12 mouse cellular contexts compared by ENCODE assay signal in the genomic region with DNA sequence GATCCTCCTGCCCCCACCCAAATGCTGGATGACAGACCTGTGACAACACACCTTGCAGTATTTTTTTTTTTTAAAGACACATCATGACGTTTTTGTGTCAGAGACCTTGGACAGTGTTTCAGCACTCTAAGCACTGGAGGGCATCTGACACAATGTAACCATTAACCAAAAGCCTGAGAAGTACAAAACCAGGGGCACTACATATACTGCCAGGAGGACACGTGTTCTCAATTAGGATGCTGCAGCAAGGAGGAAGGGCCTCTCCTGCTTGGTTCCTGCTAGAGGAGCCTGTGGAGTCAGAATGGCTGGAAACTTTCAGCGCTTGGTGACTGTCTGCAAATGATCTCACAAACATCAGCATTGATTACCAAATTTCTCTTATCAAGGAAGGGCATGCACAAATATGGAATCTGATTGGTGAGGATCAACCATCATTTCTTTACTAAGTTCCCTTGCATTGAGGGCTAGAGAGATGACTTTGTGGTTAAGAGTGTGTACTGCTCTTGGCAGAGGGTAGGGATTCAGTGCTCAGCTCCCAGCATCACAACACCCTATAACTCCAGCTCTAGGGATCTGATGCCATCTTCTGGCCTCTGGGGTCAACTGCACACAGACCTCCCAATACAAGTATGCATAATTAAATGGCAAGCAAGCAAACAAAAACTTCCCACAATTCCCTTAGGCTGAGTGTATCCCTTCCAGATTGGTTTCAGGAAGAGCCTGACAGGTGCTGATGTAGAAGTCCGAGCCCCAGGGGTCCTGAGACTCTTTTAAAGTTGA. TPM values are rescaled to one million over a fixed set of nuclear protein-coding genes. Genes with fewer than 3 reads are reported as not detected.
DNase-seq lines count a peak whose midpoint lies in the region; ATAC-seq and TF ChIP-seq lines count a peak whose summit lies in the region.
"Had no signal": no experiment of that assay in that cellular context is flagged by ENCODE, and none has a peak within 500 bp of the region (broad histone marks: within the 10 kb centered on the region; RNA-seq: fewer than 3 reads in every experiment).

No protein-coding gene starts in this region.

- WGBS in limb, embryonic 14.5 days = 28% methylated on average over 4 of the region's 4 CpGs

- H3K36me3 ChIP-seq in MEL (ENCODE audit: control insufficient read depth in 1 of 2, insufficient read depth in 2 of 2, low read length in 2 of 2) = no peaks in the 10 kb centered on the region
- H3K36me3 ChIP-seq in limb, embryonic 14.5 days (ENCODE audit: control insufficient read depth, insufficient read depth, low read length) = no peaks in the 10 kb centered on the region
- H3K36me3 ChIP-seq: neural tube, embryonic 12.5 days had no signal

- no peak for ATAC-seq in limb, embryonic 14.5 days (ENCODE audit: low FRiP score, low read depth)

- peak; percentile 8 for DNase-seq in left cerebral cortex, postnatal 4 days
- no peak for DNase-seq in left cerebral cortex, postnatal 14 days (ENCODE audit: low spot score in 2 of 2)
- DNase-seq in MEL (ENCODE audit: low read depth, low spot score) = no peak
- peak; percentile 53 for DNase-seq in embryo, embryonic 10.5 days (ENCODE audit: low spot score)
- peak; percentile 53 for DNase-seq in limb, embryonic 14.5 days (ENCODE audit: low spot score)
- no peak for DNase-seq in spleen, postnatal 14 days (ENCODE audit: low spot score in 2 of 2)
- DNase-seq in thymus, postnatal 25 days = no peak
- DNase-seq: adrenal gland, adult 2 months; heart, postnatal 10 days; layer of hippocampus, adult 9-11 months; lung, postnatal 10 days had no signal

- H3K9me3 ChIP-seq in MEL (replicated peaks; ENCODE audit: insufficient read depth, low read length) = no peaks in the 10 kb centered on the region
- H3K9me3 ChIP-seq in limb, embryonic 14.5 days (ENCODE audit: control insufficient read depth, low read length) = no peaks in the 10 kb centered on the region
- H3K9me3 ChIP-seq: neural tube, embryonic 12.5 days had no signal

- H3K79me2 ChIP-seq in MEL (ENCODE audit: control insufficient read depth, insufficient read depth, low read length, poor library complexity) = no peaks in the 10 kb centered on the region

- H3K4me1 ChIP-seq in MEL (ENCODE audit: control insufficient read depth in 1 of 2, insufficient read depth in 2 of 2, low read length in 2 of 2) = no peaks in the 10 kb centered on the region
- H3K4me1 ChIP-seq in limb, embryonic 14.5 days (ENCODE audit: control insufficient read depth, insufficient read depth, low read length) = peaks cover 7% of the 10 kb centered on the region

- TF ChIP-seq CTCF in MEL (IDR thresholded peaks at IDR 0.05 in 2 of 3, conservative IDR thresholded peaks at IDR 0.05 in 1 of 3; ENCODE audit: control insufficient read depth in 1 of 3, insufficient read depth in 1 of 3, low read depth in 2 of 3, low read length in 3 of 3, poor library complexity in 1 of 3, severe bottlenecking in 1 of 3) = no peak; a peak in 1 of 6 replicates

- H3K4me3 ChIP-seq in MEL (ENCODE audit: control insufficient read depth in 1 of 2, insufficient read depth in 1 of 2, low read depth in 2 of 2, low read length in 2 of 2) = no peak overlapping the region
- H3K4me3 ChIP-seq in limb, embryonic 14.5 days (replicated peaks; ENCODE audit: low read length) = no peak overlapping the region
- H3K4me3 ChIP-seq: neural tube, embryonic 12.5 days had no signal

- intact Hi-C loops in left cerebral cortex, postnatal 4 days (cut with DNase I) = no loop called here
- intact Hi-C loops in left cerebral cortex, postnatal 14 days (cut with DNase I) = no loop called here

- TF ChIP-seq EP300 in MEL (IDR thresholded peaks at IDR 0.05; ENCODE audit: low read depth in 1 of 2, low read length in 2 of 2) = no peak

- peak; percentile 1; the same call in 1 of the 2 replicates for TF ChIP-seq RAD21 in MEL (IDR thresholded peaks at IDR 0.05; ENCODE audit: low read depth, low read length)

- no peak for TF ChIP-seq POLR2A in MEL (IDR thresholded peaks at IDR 0.05; ENCODE audit: control insufficient read depth in 1 of 2, insufficient read depth in 1 of 2, low read depth in 1 of 2, low read length in 2 of 2, poor library complexity in 1 of 2)
- TF ChIP-seq POLR2A in limb, embryonic 14.5 days (IDR thresholded peaks at IDR 0.05; ENCODE audit: borderline replicate concordance, extremely low read depth, insufficient read depth, insufficient read length) = no peak

- no peak overlapping the region for H3K4me2 ChIP-seq in limb, embryonic 14.5 days (replicated peaks; ENCODE audit: low read depth, low read length, severe bottlenecking)
- H3K4me2 ChIP-seq: neural tube, embryonic 12.5 days had no signal

- no peak overlapping the region for H3K27ac ChIP-seq in MEL (ENCODE audit: control insufficient read depth, low read depth, low read length)
- H3K27ac ChIP-seq in limb, embryonic 14.5 days (replicated peaks; ENCODE audit: low read depth, low read length) = no peak overlapping the region
- H3K27ac ChIP-seq: neural tube, embryonic 12.5 days had no signal

- no peak overlapping the region for H3K9ac ChIP-seq in MEL (ENCODE audit: control insufficient read depth, low read depth, low read length, poor library complexity, severe bottlenecking)
- no peak overlapping the region for H3K9ac ChIP-seq in limb, embryonic 14.5 days (ENCODE audit: low read depth, low read length, severe bottlenecking)
- H3K9ac ChIP-seq: neural tube, embryonic 12.5 days had no signal

- H3K27me3 ChIP-seq in MEL (ENCODE audit: control insufficient read depth in 1 of 2, insufficient read depth in 2 of 2, low read length in 2 of 2) = no peaks in the 10 kb centered on the region
- no peaks in the 10 kb centered on the region for H3K27me3 ChIP-seq in limb, embryonic 14.5 days (ENCODE audit: control insufficient read depth, insufficient read depth, low read length)
- H3K27me3 ChIP-seq: neural tube, embryonic 12.5 days had no signal

TF ChIP-seq in MEL, 35 proteins besides CTCF, POLR2A, EP300 and RAD21:
- TF ChIP-seq GATA1 (IDR thresholded peaks at IDR 0.05; ENCODE audit: low read depth, low read length) (no peak), MXI1 (IDR thresholded peaks at IDR 0.05; ENCODE audit: low read depth, low read length) (no peak)

RNA-seq across cellular contexts. Expression of gene Ccdc105, which starts 7.2 kb away (rescaled TPM):
- total RNA-seq in left cerebral cortex, postnatal 4 days (2021) = under 1 TPM in 1 of 2 experiments, not detected in 1; 0.22 TPM
- under 1 TPM; 0.46 to 0.51 TPM for total RNA-seq in left cerebral cortex, postnatal 14 days (2021)
- not detected in 2 replicates for total RNA-seq in MEL (2012; rRNA removed)
- not detected for polyA plus RNA-seq in MEL (2012; ENCODE audit: insufficient read depth in 1 of 2, insufficient read length in 2 of 2, low read depth in 1 of 2, low replicate concordance in 2 of 2, missing spikeins in 1 of 2)
- 0.06 TPM in 1 of 2 replicates, not detected in the other for polyA plus RNA-seq in limb, embryonic 14.5 days (2012; rRNA removed)
- 0.14 TPM in 1 of 2 replicates, not detected in the other for polyA plus RNA-seq in limb, embryonic 14.5 days (2014; fragmentation: Nextera tagmentation; extraction: Ambion mirVana)
- total RNA-seq: adrenal gland, adult 2 months; heart, postnatal 10 days had no signal
- polyA plus RNA-seq: neural tube, embryonic 12.5 days had no signal

RNA-seq across cellular contexts. Expression of gene Casp14, which starts 27.5 kb away (rescaled TPM):
- total RNA-seq in left cerebral cortex, postnatal 4 days (2021) = not detected
- not detected for total RNA-seq in left cerebral cortex, postnatal 14 days (2021)
- not detected in 2 replicates for total RNA-seq in MEL (2012; rRNA removed)
- not detected for polyA plus RNA-seq in MEL (2012; ENCODE audit: insufficient read depth in 1 of 2, insufficient read length in 2 of 2, low read depth in 1 of 2, low replicate concordance in 2 of 2, missing spikeins in 1 of 2)
- polyA plus RNA-seq in limb, embryonic 14.5 days (2012; rRNA removed) = 1.9 and 3.2 TPM in 2 replicates
- polyA plus RNA-seq in limb, embryonic 14.5 days (2014; fragmentation: Nextera tagmentation; extraction: Ambion mirVana) = 6.3 and 8.8 TPM in 2 replicates
- total RNA-seq: adrenal gland, adult 2 months; heart, postnatal 10 days had no signal
- polyA plus RNA-seq: adrenal gland, adult 2 months; neural tube, embryonic 12.5 days had no signal

RNA-seq across cellular contexts. Expression of gene Slc1a6, which starts 34.7 kb away (rescaled TPM):
- 10 to 100 TPM; 15.7 to 18.1 TPM for total RNA-seq in left cerebral cortex, postnatal 4 days (2021)
- 10 to 100 TPM; 13.2 to 13.4 TPM for total RNA-seq in left cerebral cortex, postnatal 14 days (2021)
- total RNA-seq in MEL (2012; rRNA removed) = not detected in 2 replicates
- not detected for polyA plus RNA-seq in MEL (2012; ENCODE audit: insufficient read depth in 1 of 2, insufficient read length in 2 of 2, low read depth in 1 of 2, low replicate concordance in 2 of 2, missing spikeins in 1 of 2)
- 2.7 and 4.0 TPM in 2 replicates for polyA plus RNA-seq in limb, embryonic 14.5 days (2012; rRNA removed)
- polyA plus RNA-seq in limb, embryonic 14.5 days (2014; fragmentation: Nextera tagmentation; extraction: Ambion mirVana) = 0.78 and 0.79 TPM in 2 replicates

Comparison
In these comparisons a context has a peak if more than half of its experiments do, and no peak if none do; other contexts are left out.
1. DNase-seq: peak in left cerebral cortex, postnatal 4 days (single experiment), embryo, embryonic 10.5 days (single experiment) and limb, embryonic 14.5 days (single experiment); none in left cerebral cortex, postnatal 14 days (0 of 2), MEL (single experiment), spleen, postnatal 14 days (0 of 2) and thymus, postnatal 25 days (single experiment).
2. RNA of gene Slc1a6, which starts 34.7 kb away (total RNA-seq): 15.7 to 18.1 TPM in left cerebral cortex, postnatal 4 days and 13.2 to 13.4 TPM in left cerebral cortex, postnatal 14 days; not detected in MEL; every median in the first group is over 10 times any median in the second.